Mouse (Mus musculus) erythroblast, embryonic 14.5 days (primary cell): ENCODE measurements around the gene Fam168a. TPM values are rescaled to one million over a fixed set of nuclear protein-coding genes. Genes with fewer than 3 reads are reported as not detected.
A peak's percentile ranks its signal among the peaks of the same experiment; 100 is the strongest.
"Not testable (repeated sequence)": the region's sequence is repeated elsewhere in the genome, so short reads cannot be mapped to it uniquely, and the experiment has no call there.

Source experiments
- H3K27me3 ChIP-seq: 2 replicates; pipeline ENCODE4 v1.6.1; 2012; ENCODE audit warnings: inconsistent platforms; ENCODE audit not compliant: control insufficient read depth
- H3K36me3 ChIP-seq: 2 replicates; pipeline ENCODE4 v1.6.1; 2012; ENCODE audit warnings: mild to moderate bottlenecking, inconsistent platforms; ENCODE audit not compliant: control insufficient read depth
- H3K4me1 ChIP-seq: 2 replicates; pipeline ENCODE4 v1.6.1; 2012; ENCODE audit warnings: inconsistent platforms; ENCODE audit not compliant: control insufficient read depth
- H3K4me3 ChIP-seq: replicated peaks from 2 replicates; pipeline ENCODE3; 2012; ENCODE audit warnings: moderate library complexity, mild to moderate bottlenecking, inconsistent platforms
- H3K9me3 ChIP-seq: 2 replicates; pipeline ENCODE4 v1.6.1; 2012; ENCODE audit warnings: low read length, inconsistent platforms, mixed read lengths; ENCODE audit not compliant: control insufficient read depth
- GATA1 ChIP-seq: IDR thresholded peaks from 2 replicates; pipeline ENCODE4 v1.6.1; 2012; ENCODE audit warnings: low read length, inconsistent platforms, mixed read lengths
- TAL1 ChIP-seq: IDR thresholded peaks from 3 replicates; pipeline ENCODE4 v1.6.1; 2012; ENCODE audit warnings: low read length, inconsistent platforms, mixed read lengths
- polyA plus RNA-seq: library from polyadenylated mRNA; stranded (reverse); fragments of >175 nt; gene quantifications from 2 replicates; pipeline ENCODE4 v1.2.3, GENCODE M21; 2012

Gene Fam168a
- polyA plus RNA-seq, 1 experiment, result 0.99 TPM

- no peaks in the 10 kb centered on the region for H3K9me3 ChIP-seq
- no peaks in the 10 kb centered on the region for H3K36me3 ChIP-seq
- H3K4me3 ChIP-seq, result no peak overlapping the region
- H3K27me3 ChIP-seq, result no peaks in the 10 kb centered on the region
- TF ChIP-seq GATA1 (no peak), TAL1 (no peak)
- peaks cover 26% of the 10 kb centered on the region for H3K4me1 ChIP-seq
Measured at GRCm38 (mm10) chr7:100732341-100733050, 26.1 kb downstream of the Fam168a start.

- H3K36me3 ChIP-seq, result no peaks in the 10 kb centered on the region
- H3K27me3 ChIP-seq, result no peaks in the 10 kb centered on the region
- no peaks in the 10 kb centered on the region for H3K9me3 ChIP-seq
- H3K4me1 ChIP-seq, result peaks cover 27% of the 10 kb centered on the region
- TF ChIP-seq TAL1, result no peak
- TF ChIP-seq GATA1, result no peak
- H3K4me3 ChIP-seq, result no peak overlapping the region
Measured at GRCm38 (mm10) chr7:100733051-100733813, 26.8 kb downstream of the Fam168a start.

- H3K36me3 ChIP-seq, result no peaks in the 10 kb centered on the region
- TF ChIP-seq TAL1, result no peak
- TF ChIP-seq GATA1, result no peak
- H3K4me1 ChIP-seq, result peaks cover 29% of the 10 kb centered on the region
- no peak overlapping the region for H3K4me3 ChIP-seq
- H3K27me3 ChIP-seq, result no peaks in the 10 kb centered on the region
- H3K9me3 ChIP-seq, result no peaks in the 10 kb centered on the region
Measured at GRCm38 (mm10) chr7:100734201-100734600, 27.8 kb downstream of the Fam168a start.

- not testable (repeated sequence) for H3K4me3 ChIP-seq, H3K36me3 ChIP-seq, H3K9me3 ChIP-seq, H3K27me3 ChIP-seq
- H3K4me1 ChIP-seq, result peaks cover 31% of the 10 kb centered on the region
Measured at GRCm38 (mm10) chr7:100734905-100735304, 28.5 kb downstream of the Fam168a start.

GRCm38 (mm10) chr7:100736131-100736530 is 29.7 kb downstream of the Fam168a start:
- TF ChIP-seq GATA1 (peak; percentile 68), TAL1 (no peak)
- no peak overlapping the region for H3K4me3 ChIP-seq
- H3K27me3 ChIP-seq, result no peaks in the 10 kb centered on the region
- H3K9me3 ChIP-seq, result no peaks in the 10 kb centered on the region
- H3K4me1 ChIP-seq, result peaks cover 40% of the 10 kb centered on the region
- no peaks in the 10 kb centered on the region for H3K36me3 ChIP-seq

- H3K36me3 ChIP-seq, result no peaks in the 10 kb centered on the region
- no peaks in the 10 kb centered on the region for H3K9me3 ChIP-seq
- H3K4me3 ChIP-seq, result no peak overlapping the region
- TF ChIP-seq GATA1 (no peak), TAL1 (no peak)
- H3K27me3 ChIP-seq, result no peaks in the 10 kb centered on the region
- H3K4me1 ChIP-seq, result peaks cover 17% of the 10 kb centered on the region
Measured at GRCm38 (mm10) chr7:100744372-100744771, 37.9 kb downstream of the Fam168a start.

- Histone ChIP-seq H3K27me3 (no peaks in the 10 kb centered on the region), H3K4me3 (no peak overlapping the region), H3K4me1 (peaks cover 6% of the 10 kb centered on the region), H3K9me3 (no peaks in the 10 kb centered on the region), H3K36me3 (no peaks in the 10 kb centered on the region)
- no peak for TF ChIP-seq TAL1
- TF ChIP-seq GATA1, result no peak
Measured at GRCm38 (mm10) chr7:100750101-100750500, 43.7 kb downstream of the Fam168a start.

- Histone ChIP-seq H3K9me3 (no peaks in the 10 kb centered on the region), H3K4me3 (no peak overlapping the region), H3K4me1 (peaks cover 2% of the 10 kb centered on the region; the same call in 1 of the 2 replicates), H3K27me3 (no peaks in the 10 kb centered on the region), H3K36me3 (no peaks in the 10 kb centered on the region)
- TF ChIP-seq GATA1, result no peak
- no peak for TF ChIP-seq TAL1
Measured at GRCm38 (mm10) chr7:100758718-100759117, 52.3 kb downstream of the Fam168a start.

- Histone ChIP-seq H3K27me3 (no peaks in the 10 kb centered on the region), H3K4me1 (peaks cover 2% of the 10 kb centered on the region; the same call in 1 of the 2 replicates)
- TF ChIP-seq TAL1 (no peak), GATA1 (no peak)
Measured at GRCm38 (mm10) chr7:100762726-100763125, 56.3 kb downstream of the Fam168a start.

More at GRCm38 (mm10) chr7:100762726-100763125, 56.3 kb downstream of the Fam168a start:
- no peaks in the 10 kb centered on the region for H3K9me3 ChIP-seq
- H3K4me3 ChIP-seq, result no peak overlapping the region
- no peaks in the 10 kb centered on the region for H3K36me3 ChIP-seq
